Mouse (Mus musculus): ENCODE results near the gene Fam184a. TPM values are rescaled to one million over a fixed set of nuclear protein-coding genes. Genes with fewer than 3 reads are reported as not detected.

Gene Fam184a
- polyA plus RNA-seq, 2 experiments, result 0.11 to 0.21 TPM

GRCm38 (mm10) chr10:53772708-53773107 is 21.8 kb upstream of the Fam184a start:
- WGBS (ENCODE audit: insufficient replicate concordance), result 57% methylated on average over 4 of the region's 4 CpGs
- no peak overlapping the region for H3K4me3 ChIP-seq (ENCODE audit: insufficient read depth in 1 of 2, low read depth in 2 of 2, low read length in 2 of 2)
- DNase-seq (ENCODE audit: low read depth in 3 of 3, low spot score in 3 of 3) (no peak), ATAC-seq (ENCODE audit: insufficient read depth) (no peak)
- H3K9me3 ChIP-seq (ENCODE audit: control insufficient read depth, low read length), result no peaks in the 10 kb centered on the region
- TF ChIP-seq EP300 (IDR thresholded peaks at IDR 0.05; ENCODE audit: low read depth), result no peak
- no peak for TF ChIP-seq CTCF (IDR thresholded peaks at IDR 0.05; ENCODE audit: low read depth)
- H3K4me1 ChIP-seq (replicated peaks; ENCODE audit: control insufficient read depth in 2 of 2, insufficient read depth in 2 of 2, low read length in 1 of 2), result no peaks in the 10 kb centered on the region
- no peak overlapping the region for H3K9ac ChIP-seq (replicated peaks)
- H3K4me2 ChIP-seq (ENCODE audit: low read depth), result no peak overlapping the region
- no peaks in the 10 kb centered on the region for H3K36me3 ChIP-seq (replicated peaks; ENCODE audit: control insufficient read depth, insufficient read depth, low read depth)
- H3K27me3 ChIP-seq (ENCODE audit: control insufficient read depth, insufficient read depth, low read length), result no peaks in the 10 kb centered on the region
- no peak overlapping the region for H3K27ac ChIP-seq

DNA sequence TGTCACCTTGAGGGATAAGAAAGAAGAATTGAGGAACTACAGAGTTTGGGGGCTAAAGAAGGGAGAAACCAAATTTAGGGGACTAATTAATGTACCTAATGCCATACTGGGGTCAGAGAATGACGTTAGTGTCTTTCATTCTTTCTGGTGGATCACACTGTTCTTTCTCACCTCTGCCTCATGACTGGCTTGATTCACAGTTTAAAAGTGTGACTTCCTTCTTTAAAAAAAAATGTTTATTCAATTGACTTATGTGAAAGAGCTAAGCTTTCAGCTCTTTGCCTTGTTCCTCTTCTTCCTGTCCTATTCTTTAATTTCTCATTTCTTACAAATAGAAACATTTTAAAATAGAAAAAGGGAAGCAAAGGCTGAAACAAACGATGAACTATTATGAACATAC is 20.6 kb upstream of the Fam184a start:
- DNase-seq (ENCODE audit: low read depth in 3 of 3, low spot score in 3 of 3), result no peak
- TF ChIP-seq EP300 (IDR thresholded peaks at IDR 0.05; ENCODE audit: low read depth), result no peak
- no peak for TF ChIP-seq CTCF (IDR thresholded peaks at IDR 0.05; ENCODE audit: low read depth)
- no peaks in the 10 kb centered on the region for H3K9me3 ChIP-seq (ENCODE audit: control insufficient read depth, low read length)
- no peak for ATAC-seq (ENCODE audit: insufficient read depth)
- no peaks in the 10 kb centered on the region for H3K4me1 ChIP-seq (replicated peaks; ENCODE audit: control insufficient read depth in 2 of 2, insufficient read depth in 2 of 2, low read length in 1 of 2)
- H3K27me3 ChIP-seq (ENCODE audit: control insufficient read depth, insufficient read depth, low read length), result no peaks in the 10 kb centered on the region
- H3K9ac ChIP-seq (replicated peaks), result no peak overlapping the region
- no peak overlapping the region for H3K27ac ChIP-seq
- H3K36me3 ChIP-seq (replicated peaks; ENCODE audit: control insufficient read depth, insufficient read depth, low read depth), result no peaks in the 10 kb centered on the region
- 35% methylated on average over 2 of the region's 2 CpGs for WGBS (ENCODE audit: insufficient replicate concordance)
- H3K4me2 ChIP-seq (ENCODE audit: low read depth), result no peak overlapping the region
- no peak overlapping the region for H3K4me3 ChIP-seq (ENCODE audit: insufficient read depth in 1 of 2, low read depth in 2 of 2, low read length in 2 of 2)

- WGBS (ENCODE audit: insufficient replicate concordance), result 28% methylated on average over 3 of the region's 3 CpGs
- no peak for ATAC-seq (ENCODE audit: insufficient read depth)
- no peak overlapping the region for H3K27ac ChIP-seq
- no peaks in the 10 kb centered on the region for H3K4me1 ChIP-seq (replicated peaks; ENCODE audit: control insufficient read depth in 2 of 2, insufficient read depth in 2 of 2, low read length in 1 of 2)
- no peaks in the 10 kb centered on the region for H3K36me3 ChIP-seq (replicated peaks; ENCODE audit: control insufficient read depth, insufficient read depth, low read depth)
- no peaks in the 10 kb centered on the region for H3K9me3 ChIP-seq (ENCODE audit: control insufficient read depth, low read length)
- TF ChIP-seq CTCF (IDR thresholded peaks at IDR 0.05; ENCODE audit: low read depth) (no peak), EP300 (IDR thresholded peaks at IDR 0.05; ENCODE audit: low read depth) (no peak)
- no peak overlapping the region for H3K4me2 ChIP-seq (ENCODE audit: low read depth)
- no peak overlapping the region for H3K4me3 ChIP-seq (ENCODE audit: insufficient read depth in 1 of 2, low read depth in 2 of 2, low read length in 2 of 2)
- DNase-seq (ENCODE audit: low read depth in 3 of 3, low spot score in 3 of 3), result no peak
- no peak overlapping the region for H3K9ac ChIP-seq (replicated peaks)
- H3K27me3 ChIP-seq (ENCODE audit: control insufficient read depth, insufficient read depth, low read length), result no peaks in the 10 kb centered on the region
Measured at GRCm38 (mm10) chr10:53768745-53769144, 17.8 kb upstream of the Fam184a start.

DNA sequence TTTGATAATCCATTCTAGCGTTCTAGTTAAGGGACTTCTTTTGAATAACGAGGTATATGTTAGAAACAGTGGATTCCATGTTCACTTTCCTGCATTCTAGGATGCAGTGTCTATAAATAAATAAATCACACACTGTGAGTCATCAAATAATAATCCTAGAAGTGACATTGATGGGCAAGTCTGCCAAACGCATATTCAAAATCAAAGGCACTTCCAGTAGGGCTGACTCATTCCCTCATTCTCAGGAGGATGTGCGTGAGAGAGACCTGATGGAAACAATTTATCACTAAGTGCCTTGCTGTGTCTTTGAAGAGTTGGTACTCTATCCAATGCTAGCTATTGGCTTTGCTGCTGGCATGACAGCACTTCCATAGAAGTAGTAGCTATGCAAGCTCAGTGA is 14.5 kb upstream of the Fam184a start:
- no peak overlapping the region for H3K9ac ChIP-seq (replicated peaks)
- ATAC-seq (ENCODE audit: insufficient read depth) (no peak), DNase-seq (ENCODE audit: low read depth in 3 of 3, low spot score in 3 of 3) (no peak)
- H3K27me3 ChIP-seq (ENCODE audit: control insufficient read depth, insufficient read depth, low read length), result no peaks in the 10 kb centered on the region
- no peak for TF ChIP-seq CTCF (IDR thresholded peaks at IDR 0.05; ENCODE audit: low read depth)
- no peak for TF ChIP-seq EP300 (IDR thresholded peaks at IDR 0.05; ENCODE audit: low read depth)
- H3K36me3 ChIP-seq (replicated peaks; ENCODE audit: control insufficient read depth, insufficient read depth, low read depth), result no peaks in the 10 kb centered on the region
- H3K27ac ChIP-seq, result no peak overlapping the region
- WGBS (ENCODE audit: insufficient replicate concordance), result 53% methylated on average over 4 of the region's 4 CpGs
- H3K4me2 ChIP-seq (ENCODE audit: low read depth), result no peak overlapping the region
- no peak overlapping the region for H3K4me3 ChIP-seq (ENCODE audit: insufficient read depth in 1 of 2, low read depth in 2 of 2, low read length in 2 of 2)
- H3K9me3 ChIP-seq (ENCODE audit: control insufficient read depth, low read length), result no peaks in the 10 kb centered on the region
- no peaks in the 10 kb centered on the region for H3K4me1 ChIP-seq (replicated peaks; ENCODE audit: control insufficient read depth in 2 of 2, insufficient read depth in 2 of 2, low read length in 1 of 2)

- TF ChIP-seq CTCF (IDR thresholded peaks at IDR 0.05; ENCODE audit: low read depth) (no peak), EP300 (IDR thresholded peaks at IDR 0.05; ENCODE audit: low read depth) (no peak)
- DNase-seq (ENCODE audit: low read depth in 3 of 3, low spot score in 3 of 3), result no peak
- no peaks in the 10 kb centered on the region for H3K36me3 ChIP-seq (replicated peaks; ENCODE audit: control insufficient read depth, insufficient read depth, low read depth)
- peaks cover 21% of the 10 kb centered on the region for H3K27me3 ChIP-seq (ENCODE audit: control insufficient read depth, insufficient read depth, low read length)
- ATAC-seq (ENCODE audit: insufficient read depth), result no peak
- WGBS (ENCODE audit: insufficient replicate concordance), result 26% methylated on average over 1 of the region's 1 CpGs
- no peaks in the 10 kb centered on the region for H3K4me1 ChIP-seq (replicated peaks; ENCODE audit: control insufficient read depth in 2 of 2, insufficient read depth in 2 of 2, low read length in 1 of 2)
- no peak overlapping the region for H3K27ac ChIP-seq
- no peak overlapping the region for H3K4me2 ChIP-seq (ENCODE audit: low read depth)
- no peak overlapping the region for H3K4me3 ChIP-seq (ENCODE audit: insufficient read depth in 1 of 2, low read depth in 2 of 2, low read length in 2 of 2)
- no peak overlapping the region for H3K9ac ChIP-seq (replicated peaks)
- no peaks in the 10 kb centered on the region for H3K9me3 ChIP-seq (ENCODE audit: control insufficient read depth, low read length)
Measured at GRCm38 (mm10) chr10:53752723-53753122, 1.8 kb upstream of the Fam184a start.
